In genomic region chr16:97467993-97468791, GRCm38 (mm10) we compare ENCODE assay signal across 33 mouse cellular contexts. TPM values are rescaled to one million over a fixed set of nuclear protein-coding genes. Genes with fewer than 3 reads are reported as not detected.
DNase-seq lines count a peak whose midpoint lies in the region; ATAC-seq and TF ChIP-seq lines count a peak whose summit lies in the region.
"Had no signal": no experiment of that assay in that cellular context is flagged by ENCODE, and none has a peak within 500 bp of the region (broad histone marks: within the 10 kb centered on the region; RNA-seq: fewer than 3 reads in every experiment).

No protein-coding gene starts in this region.

- no peak for TF ChIP-seq CTCF in G1E (IDR thresholded peaks at IDR 0.05; ENCODE audit: low read depth, low read length)

- peak; percentile 89 for DNase-seq in 416B (ENCODE audit: low read depth)
- DNase-seq in G1E (ENCODE audit: low spot score): no peak
- DNase-seq in induced T-regulatory cell, adult 2 months (ENCODE audit: low read depth): peak; percentile 63
- DNase-seq in spleen, postnatal 4 days (ENCODE audit: low spot score in 2 of 2): no peak
- no peak for DNase-seq in kidney, adult 11 months
- no peak for DNase-seq in ovary, postnatal 10 days (ENCODE audit: low spot score)
- no peak for DNase-seq in Muller cell, postnatal 12 days (ENCODE audit: inconsistent ontology term)
- DNase-seq: adrenal gland, postnatal 25 days; cerebellum, adult 9-11 months; gastrocnemius, postnatal 10 days; heart, adult 11 months; kidney, adult 2 months; liver, postnatal 0 days; lung, postnatal 10 days; midbrain, embryonic 14.5 days; thymus, postnatal 14 days had no signal

- H3K36me3 ChIP-seq in G1E (replicated peaks): no peaks in the 10 kb centered on the region
- H3K36me3 ChIP-seq: forebrain, embryonic 10.5 days; hindbrain, embryonic 15.5 days; neural tube, embryonic 13.5 days had no signal

- H3K27me3 ChIP-seq in G1E (ENCODE audit: insufficient read depth, low read length): peaks cover 4% of the 10 kb centered on the region; the same call in 1 of the 2 replicates
- H3K27me3 ChIP-seq: hindbrain, embryonic 15.5 days; neural tube, embryonic 13.5 days; Patski had no signal

- H3K4me3 ChIP-seq in G1E (ENCODE audit: low read depth, low read length): no peak overlapping the region
- H3K4me3 ChIP-seq: forebrain, embryonic 10.5 days; hindbrain, embryonic 15.5 days; myocyte; neural tube, embryonic 13.5 days had no signal

- no peaks in the 10 kb centered on the region for H3K9me3 ChIP-seq in G1E (replicated peaks)
- H3K9me3 ChIP-seq: forebrain, embryonic 10.5 days; hindbrain, embryonic 15.5 days; neural tube, embryonic 13.5 days had no signal

- no peaks in the 10 kb centered on the region; the same call in 1 of the 2 replicates for H3K4me1 ChIP-seq in G1E (ENCODE audit: insufficient read depth, low read depth, low read length)
- H3K4me1 ChIP-seq: hindbrain, embryonic 15.5 days; neural tube, embryonic 13.5 days had no signal

- ATAC-seq in G1E (ENCODE audit: extremely low read depth, insufficient number of reproducible peaks, low FRiP score, poor library complexity, severe bottlenecking): 0 out of 2 replicates have a peak, but pooled peaks have one; percentile 22
- peak; percentile 59 for ATAC-seq in megakaryocyte progenitor cell, adult 5-6 weeks (replicated peaks; ENCODE audit: poor library complexity)
- ATAC-seq: forebrain, embryonic 16.5 days; liver, postnatal 0 days; Patski had no signal

RNA-seq across cellular contexts. Expression of gene Mx1, which starts 5.5 kb away (rescaled TPM):
- total RNA-seq in G1E (2014; fragmentation: Nextera tagmentation) (not detected in 2 replicates), G1E (2017) (0.27 TPM in 1 of 2 replicates, not detected in the other)
- not detected in 2 replicates for polyA plus RNA-seq in G1E (2012)
- total RNA-seq in megakaryocyte progenitor cell, adult 5-6 weeks (2015): 1.4 and 1.7 TPM in 2 replicates
- total RNA-seq in megakaryocyte progenitor cell, adult 5-6 weeks (2017): 3.2 and 9.5 TPM in 2 replicates
- polyA plus RNA-seq: embryonic facial prominence, embryonic 11.5 days; forebrain, embryonic 16.5 days; heart, embryonic 11.5 days had no signal

RNA-seq across cellular contexts. Expression of gene Fam3b, which starts 46.4 kb away (rescaled TPM):
- total RNA-seq in G1E (2014; fragmentation: Nextera tagmentation) (not detected in 2 replicates), G1E (2017) (0.64 and 0.87 TPM in 2 replicates)
- not detected in 2 replicates for polyA plus RNA-seq in G1E (2012)
- 0.84 TPM in 1 of 2 replicates, not detected in the other for total RNA-seq in megakaryocyte progenitor cell, adult 5-6 weeks (2015)
- total RNA-seq in megakaryocyte progenitor cell, adult 5-6 weeks (2017): 0.17 TPM in 1 of 2 replicates, not detected in the other
- total RNA-seq: adrenal gland, postnatal 25 days; gastrocnemius, postnatal 10 days; hematopoietic stem cell, adult 5-6 weeks; layer of hippocampus, postnatal 14 days had no signal
- polyA plus RNA-seq: brain, embryonic 14.5 days; cortical plate, adult 2 months; embryonic facial prominence, embryonic 11.5 days; forebrain, embryonic 10.5 days; forebrain, embryonic 16.5 days; heart, embryonic 11.5 days; heart, postnatal 0 days; hindbrain, embryonic 15.5 days; kidney, adult 2 months; kidney, postnatal 0 days; limb, embryonic 11.5 days; liver, adult 2 months; liver, postnatal 0 days; midbrain, embryonic 14.5 days; myocyte; neural tube, embryonic 13.5 days; Patski had no signal

Comparison
In these comparisons a context has a peak if more than half of its experiments do, and no peak if none do; other contexts are left out.
1. DNase-seq: peak in 416B (single experiment) and induced T-regulatory cell, adult 2 months (single experiment); none in G1E (single experiment), spleen, postnatal 4 days (0 of 2), kidney, adult 11 months (single experiment), ovary, postnatal 10 days (single experiment) and Muller cell, postnatal 12 days (single experiment).